Mouse (Mus musculus): ENCODE results near the gene Zfp503.

Zfp503 gene

DNA sequence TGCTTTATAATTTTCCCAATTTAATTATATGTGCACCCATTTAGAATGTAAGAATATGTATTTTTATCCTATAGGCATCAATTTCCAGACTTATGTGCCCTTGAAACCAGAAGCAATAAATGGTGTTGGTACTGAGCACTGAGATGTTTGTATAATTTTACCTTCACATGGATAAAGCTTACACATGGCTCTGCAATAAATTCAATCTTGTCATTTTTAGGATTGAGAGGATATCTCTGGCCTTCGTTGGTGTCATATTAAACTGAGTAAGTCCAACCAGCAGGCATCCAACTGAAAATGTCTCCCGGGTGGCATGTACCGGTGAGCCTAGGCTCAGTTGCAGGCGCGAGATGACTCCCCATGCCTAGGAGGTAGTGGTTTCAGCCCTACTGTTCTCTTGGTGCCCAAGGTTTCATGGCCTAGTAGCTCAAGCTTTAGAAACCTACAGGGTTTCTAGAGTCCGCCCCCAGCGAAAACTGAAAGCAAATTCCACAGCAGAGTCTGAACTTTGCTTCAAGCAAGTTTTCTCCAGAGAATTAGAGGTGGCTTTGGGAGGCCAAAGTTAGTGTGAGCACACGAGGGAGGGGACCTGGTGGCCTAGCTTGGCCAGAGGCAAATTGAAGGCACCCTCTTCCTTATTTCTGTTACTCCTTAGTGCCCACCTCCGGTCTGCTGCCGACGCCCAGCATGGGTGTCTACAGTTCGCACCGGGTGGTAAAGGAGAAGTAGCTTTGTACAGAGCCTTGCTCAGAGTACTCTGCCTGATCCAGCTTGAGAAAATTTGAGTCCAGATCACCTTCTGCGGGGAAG is 4.1 kb upstream of the Zfp503 start:
- DNase-seq (ENCODE audit: low read depth, low spot score) = no peak

DNA sequence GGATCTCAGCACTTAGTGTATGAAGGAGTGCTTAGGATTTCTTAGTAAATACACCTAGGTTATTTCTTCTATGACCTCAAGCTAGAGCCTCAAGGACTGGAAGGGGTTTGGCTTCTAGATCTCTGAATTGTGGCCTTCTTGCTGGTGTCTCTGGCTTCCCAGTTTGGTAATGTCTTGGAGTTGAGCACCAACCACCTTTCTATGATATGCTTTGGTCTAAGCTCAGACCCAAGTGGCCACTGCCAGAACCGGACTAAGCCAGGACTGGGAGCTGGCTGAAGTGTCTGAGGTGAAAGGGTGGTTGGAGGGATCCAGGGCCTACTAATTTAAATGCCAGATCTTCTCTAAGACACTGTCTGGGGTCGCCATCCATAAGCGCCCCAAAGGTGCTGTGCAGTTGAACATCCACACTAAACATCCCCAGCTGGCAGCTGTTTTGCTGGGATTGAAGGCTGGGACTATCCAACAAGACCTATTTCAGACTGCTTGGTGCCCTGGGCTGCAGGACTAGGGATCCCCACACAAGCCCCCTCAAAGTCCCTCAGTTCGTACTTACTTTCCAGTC is 3.0 kb upstream of the Zfp503 start:
- no peak for DNase-seq (ENCODE audit: low read depth, low spot score)

DNA sequence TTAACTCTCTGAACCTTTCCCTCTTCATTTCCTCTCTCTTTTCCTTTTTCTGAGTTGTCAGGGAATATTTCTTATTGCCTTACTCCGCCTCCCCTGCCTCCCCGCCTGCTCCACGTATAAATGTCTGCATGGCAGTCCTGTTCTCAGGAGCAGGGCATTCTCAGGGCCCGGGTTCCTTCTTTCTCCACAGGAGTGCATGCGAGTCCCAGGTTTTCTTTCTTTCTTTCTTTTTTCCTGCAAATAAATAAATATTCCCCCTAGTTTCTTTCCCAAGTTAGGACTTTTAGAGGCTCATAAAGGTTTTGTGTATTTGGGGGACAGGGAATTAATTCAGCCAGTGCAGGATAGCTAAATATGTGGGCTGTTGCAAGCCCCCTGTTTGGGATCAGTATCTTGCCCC is 2.5 kb upstream of the Zfp503 start:
- no peak for DNase-seq (ENCODE audit: low read depth, low spot score)

DNA sequence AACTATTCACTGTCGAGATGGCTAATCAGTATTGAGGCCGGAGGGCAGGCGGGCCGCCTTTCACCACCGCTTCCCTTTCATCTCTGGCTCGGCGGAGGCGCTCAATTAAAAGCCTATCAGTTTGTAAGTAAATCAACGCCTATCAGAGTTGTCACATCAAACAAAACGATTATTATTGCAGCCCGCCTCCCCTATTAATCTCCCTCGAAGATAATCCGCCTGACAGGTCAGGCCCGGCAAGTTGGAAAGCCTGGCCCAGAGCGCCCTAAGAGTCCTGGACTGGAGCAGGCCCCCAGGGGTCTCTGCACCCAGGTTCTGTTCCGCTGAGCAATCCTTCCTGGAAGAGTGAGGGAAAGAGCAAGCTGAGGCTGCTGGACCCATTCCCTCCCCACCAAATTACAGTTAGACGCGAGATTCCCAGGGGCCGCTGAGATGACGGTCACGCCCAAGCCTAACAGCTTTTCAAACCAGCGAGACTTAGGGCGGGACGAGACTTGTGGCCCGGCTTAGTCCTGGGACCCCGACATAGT is 1.9 kb upstream of the Zfp503 start:
- no peak for DNase-seq (ENCODE audit: low read depth, low spot score)

DNA sequence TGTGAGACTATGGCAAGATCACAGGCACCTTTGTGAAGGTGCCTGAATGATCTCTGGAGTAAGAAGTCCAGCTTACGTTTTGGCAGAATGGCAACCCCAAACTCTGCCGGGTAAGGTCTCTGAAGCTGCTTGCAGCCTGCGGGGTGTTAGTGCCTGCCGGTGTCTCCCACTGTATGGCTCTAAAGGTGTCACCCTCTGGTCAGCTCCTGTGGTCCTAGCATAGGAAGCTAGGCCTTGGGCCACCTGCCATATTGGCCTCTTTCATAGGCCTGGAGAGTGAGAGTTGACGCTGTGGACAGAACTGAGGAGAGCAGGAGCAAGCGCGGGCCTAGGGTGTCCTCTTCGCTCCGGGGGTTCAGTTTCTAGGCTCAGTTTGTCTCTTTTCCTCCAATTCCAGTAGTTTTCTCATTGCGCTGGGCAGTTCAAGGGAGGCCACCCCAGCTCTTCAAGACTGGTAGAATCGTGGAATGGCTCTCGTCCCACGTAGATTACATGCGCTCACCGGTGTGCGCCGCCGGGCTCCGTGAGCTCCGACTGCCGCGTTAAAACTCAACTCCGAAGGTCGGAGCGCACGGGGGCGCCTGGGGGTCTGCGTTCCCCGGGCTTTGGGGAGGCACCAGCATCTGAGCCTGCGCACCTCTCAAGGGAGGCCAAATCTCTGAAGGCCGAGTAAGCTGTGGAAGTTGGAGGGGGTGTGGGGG is 1.1 kb upstream of the Zfp503 start:
- DNase-seq (ENCODE audit: low read depth, low spot score) = no peak

DNA sequence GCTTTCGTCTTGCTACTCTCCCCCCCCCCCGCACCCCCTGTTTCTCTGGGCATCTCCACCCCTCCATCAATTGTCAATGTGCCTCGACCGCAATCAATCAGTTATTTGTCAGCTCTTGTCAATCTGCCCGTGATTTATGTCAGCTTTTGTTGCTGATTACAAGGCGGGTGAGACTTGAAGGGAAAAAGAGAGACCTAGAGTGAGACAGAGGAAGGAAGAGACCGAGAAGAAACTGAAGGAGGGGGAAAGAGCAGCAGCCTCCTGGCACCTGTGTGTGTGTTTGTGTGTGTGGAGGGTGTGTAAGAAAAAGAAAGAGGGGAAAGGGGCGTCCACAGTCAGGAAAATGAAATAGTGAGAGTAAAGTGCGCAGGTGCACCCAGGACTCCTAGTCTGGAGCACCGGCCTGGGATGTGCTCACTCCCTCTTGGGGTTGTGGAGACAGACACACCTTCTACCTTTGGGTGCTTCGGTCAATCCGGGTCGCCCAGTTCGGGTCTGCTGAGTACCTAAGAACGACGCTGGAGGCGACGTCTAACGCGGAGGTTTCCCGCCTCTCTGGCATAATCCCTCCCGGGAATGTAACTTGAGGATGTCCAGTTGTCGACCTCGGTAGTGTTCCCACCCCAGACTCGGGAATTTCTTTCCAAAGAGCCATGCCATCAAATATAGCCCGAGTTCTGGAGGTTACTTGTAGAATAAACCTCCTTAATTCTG is 667 bp downstream of the Zfp503 start:
- no peak for DNase-seq (ENCODE audit: low read depth, low spot score)

DNA sequence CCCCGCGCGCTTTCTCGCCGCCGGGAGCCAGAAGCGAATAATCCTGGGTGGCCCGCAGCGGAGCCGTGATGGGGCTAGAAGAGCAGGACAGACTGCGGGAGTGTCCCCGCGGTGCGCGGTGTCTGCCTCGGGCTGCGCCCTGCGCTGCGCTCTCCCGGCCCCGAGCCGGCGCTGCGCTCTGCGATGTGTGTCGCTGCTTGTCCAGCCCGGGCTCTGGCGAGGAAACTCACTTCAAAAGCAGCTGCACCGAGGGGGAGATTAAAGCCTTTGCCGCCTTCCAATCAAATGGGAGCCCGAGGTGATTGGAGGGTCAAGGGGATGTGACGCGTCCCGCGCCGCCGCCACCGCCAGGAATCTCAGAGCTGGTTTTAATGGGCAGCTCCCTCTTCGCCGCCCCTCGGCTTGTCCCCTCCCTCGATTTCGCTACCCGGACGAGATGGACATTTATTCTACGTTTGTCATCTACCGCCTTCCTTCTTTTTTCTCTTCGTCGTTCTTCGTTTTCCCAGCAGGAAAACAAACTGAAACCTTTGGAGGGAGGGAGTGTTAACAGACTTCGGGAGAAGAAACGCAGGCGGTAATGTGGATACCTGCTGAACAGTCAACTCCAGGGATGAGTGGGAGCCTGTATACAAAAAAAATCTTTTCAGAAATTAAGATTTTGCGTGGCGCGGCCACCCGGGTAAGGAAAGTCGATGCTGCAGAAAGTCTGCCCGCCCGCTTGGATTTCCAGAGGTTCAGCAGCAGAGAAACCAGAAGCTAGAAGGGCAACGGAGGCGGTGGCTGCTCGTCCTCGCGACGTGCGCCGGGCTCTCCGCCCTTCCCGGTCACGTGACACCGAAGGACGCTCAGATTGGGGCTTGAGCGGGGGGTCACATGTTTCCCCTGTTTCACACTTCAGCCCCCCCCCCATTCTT is 1.5 kb downstream of the Zfp503 start:
- no peak for DNase-seq (ENCODE audit: low read depth, low spot score)

DNA sequence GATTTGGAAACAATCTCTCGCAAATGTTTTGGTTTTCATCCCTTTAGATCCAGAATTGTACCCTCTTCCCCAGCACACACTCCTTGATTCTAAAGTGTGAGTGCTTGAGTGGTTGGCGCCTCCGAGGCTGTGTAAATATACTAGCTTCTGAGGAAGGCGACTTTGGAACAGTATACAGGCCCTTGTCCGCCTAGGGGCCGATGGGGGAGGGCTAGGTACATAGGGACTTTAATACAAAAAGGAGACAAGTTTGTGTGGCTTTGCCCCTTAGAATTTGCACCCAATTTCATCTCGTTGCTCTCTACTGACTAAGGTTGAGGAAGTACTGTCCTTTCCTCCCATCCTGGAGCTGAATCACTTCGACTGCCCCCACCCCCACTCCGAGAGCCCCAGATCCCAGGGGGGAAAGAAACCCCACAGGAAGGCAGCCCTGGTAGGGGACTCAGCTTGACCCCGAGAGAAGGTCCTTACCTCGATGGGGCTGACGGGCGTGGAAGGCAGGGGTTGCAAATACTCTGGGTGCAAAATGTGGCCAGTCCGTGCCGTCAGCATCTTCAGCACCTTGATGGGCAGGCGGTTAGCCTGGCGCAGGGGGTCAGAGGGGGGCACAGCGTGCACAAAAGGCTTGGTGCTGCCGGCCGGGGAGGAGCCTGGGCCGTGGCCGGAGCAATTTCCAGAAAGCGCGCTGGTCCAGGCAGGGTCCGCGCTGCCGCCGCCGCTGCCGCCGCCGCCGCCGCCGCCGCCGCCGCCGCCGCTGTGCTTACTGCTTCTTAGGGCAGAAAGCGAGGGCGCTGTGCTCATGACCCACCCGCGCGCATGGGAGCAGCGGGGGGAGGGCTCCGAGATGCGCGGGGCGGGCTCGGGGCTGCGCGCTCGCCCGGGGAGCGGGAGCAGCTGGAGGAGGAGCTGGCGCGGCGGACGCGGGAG is 2.4 kb downstream of the Zfp503 start:
- no peak for DNase-seq (ENCODE audit: low read depth, low spot score)

DNA sequence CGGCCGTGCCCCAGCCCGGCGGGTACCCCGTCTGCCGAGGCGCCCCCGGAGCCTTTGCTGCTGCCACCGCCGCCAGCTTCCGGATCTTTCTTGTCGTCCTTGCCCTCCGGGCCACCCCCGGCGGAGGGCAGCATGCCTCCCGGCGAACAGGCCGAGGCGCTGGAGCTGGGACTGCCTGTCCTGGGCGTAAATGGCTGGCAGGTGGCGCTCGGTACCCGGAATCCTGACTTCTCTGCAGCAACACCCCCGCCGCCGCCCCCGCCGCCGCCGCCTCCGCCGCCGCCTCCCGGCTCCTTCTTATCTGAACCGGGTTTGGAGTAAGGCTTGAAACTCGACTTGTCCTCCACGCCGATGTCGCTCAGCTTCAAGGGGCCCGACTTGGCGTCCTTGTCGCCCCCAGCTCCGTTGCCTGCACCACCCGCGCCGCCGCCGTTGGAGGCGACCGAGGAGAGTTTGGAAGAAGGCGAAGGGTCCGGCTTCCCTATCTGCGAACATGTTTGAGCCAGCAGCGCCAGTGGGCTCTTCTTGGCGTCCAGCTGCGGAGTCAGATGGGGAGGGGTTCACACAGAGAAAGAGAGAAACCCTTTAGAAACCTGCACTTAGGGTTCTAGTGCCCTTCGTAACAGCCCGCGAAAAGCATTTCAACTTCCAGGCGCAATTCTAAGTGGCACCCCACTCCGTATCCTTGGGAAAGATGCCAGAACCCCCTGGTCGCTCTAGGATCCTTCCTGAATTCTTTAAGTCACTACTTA is 3.2 kb downstream of the Zfp503 start:
- DNase-seq (ENCODE audit: low read depth, low spot score) = no peak

DNA sequence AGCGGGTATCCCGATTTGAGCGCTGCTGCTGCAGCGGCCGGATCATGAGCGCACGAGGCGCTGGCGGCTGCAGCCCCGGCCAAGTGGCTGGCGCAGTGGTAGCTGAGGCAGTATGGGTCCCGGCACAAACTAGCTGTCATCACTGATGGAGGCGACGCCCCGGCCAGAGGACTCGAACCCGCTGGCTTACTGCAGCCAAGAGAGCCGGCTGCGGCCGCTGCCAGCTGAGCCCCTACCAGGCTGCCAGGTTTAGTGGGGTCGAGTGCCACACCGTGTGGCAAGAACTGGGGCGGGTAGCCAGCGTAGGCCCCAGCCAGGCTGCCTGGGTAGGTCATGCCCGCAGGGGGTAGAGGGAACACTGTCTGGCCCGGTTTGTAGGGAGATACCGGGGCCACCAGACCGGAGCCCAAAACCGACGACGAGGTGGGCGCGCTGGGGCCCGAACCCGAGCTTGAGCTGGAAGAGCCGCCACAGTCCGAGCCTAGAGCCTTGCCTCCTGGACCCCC is 3.9 kb downstream of the Zfp503 start:
- no peak for DNase-seq (ENCODE audit: low read depth, low spot score)

DNA sequence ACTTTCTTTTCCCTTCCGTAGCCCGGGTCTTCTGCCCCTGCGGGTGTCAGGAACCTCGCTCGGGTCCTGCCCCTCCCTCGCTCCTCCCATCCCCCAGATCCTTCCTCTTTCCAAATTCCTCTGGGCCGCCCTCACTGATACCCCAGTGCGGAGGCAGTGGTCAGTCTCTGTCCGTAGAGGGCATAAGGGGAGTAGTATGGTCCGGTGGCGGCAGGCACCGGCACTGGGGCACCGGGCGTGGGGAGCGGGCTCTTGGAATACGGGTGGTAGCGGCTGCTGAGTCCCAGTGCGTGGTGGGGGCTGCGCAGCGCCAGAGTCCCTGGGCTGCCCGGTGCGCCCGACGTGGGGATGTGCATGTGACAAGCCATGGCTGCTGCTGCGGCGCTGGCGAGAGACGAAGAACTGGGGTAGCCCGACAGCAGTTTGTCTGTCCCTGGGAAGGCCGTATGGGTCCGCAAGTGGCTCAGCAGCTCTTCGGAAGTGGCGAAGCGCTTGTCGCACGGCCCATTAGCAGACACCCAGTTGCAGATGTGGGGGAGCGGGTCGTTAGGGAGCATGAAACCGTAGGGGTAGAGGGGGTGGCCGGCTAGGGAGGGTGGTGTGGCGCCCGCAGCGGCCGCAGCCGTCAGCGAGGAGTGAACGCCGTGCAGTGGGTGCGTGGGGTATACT is 4.5 kb downstream of the Zfp503 start:
- no peak for DNase-seq (ENCODE audit: low read depth, low spot score)

DNA sequence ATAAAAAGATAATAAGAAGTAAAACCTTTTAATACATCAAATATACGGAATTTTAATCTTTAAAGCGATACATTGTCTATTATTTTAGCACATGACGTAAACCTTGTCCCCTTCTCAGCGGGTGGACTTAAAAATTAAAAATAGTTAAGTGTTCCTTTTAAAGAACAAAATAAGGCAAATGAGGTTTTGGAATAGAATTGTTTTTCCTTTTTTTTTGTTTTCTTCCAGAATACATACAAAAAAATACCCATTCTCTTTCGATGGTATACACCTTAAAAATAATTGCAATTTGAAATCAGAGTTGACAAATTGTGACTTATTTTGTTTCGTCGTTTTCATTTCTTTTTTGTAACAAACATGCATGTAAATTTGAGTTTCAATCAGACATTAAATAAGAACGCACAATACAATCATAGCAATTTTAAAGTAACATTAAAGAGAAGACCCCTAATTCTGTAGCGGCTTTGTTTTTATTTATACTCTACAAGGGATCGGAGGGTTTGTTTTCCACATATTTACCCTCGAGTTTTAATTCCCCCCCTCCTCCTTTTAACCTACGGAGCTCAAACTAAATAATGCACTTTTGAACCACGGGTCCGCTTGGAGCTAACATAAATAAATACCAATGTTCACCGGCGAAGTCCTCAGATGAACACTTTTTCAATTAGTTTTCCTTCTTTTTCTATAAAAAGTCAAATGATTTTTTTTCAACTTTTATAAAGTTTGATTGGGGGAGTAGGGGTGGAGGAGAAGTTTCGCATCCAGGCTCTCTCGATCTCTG is 5.3 kb downstream of the Zfp503 start:
- DNase-seq (ENCODE audit: low read depth, low spot score) = no peak

DNA sequence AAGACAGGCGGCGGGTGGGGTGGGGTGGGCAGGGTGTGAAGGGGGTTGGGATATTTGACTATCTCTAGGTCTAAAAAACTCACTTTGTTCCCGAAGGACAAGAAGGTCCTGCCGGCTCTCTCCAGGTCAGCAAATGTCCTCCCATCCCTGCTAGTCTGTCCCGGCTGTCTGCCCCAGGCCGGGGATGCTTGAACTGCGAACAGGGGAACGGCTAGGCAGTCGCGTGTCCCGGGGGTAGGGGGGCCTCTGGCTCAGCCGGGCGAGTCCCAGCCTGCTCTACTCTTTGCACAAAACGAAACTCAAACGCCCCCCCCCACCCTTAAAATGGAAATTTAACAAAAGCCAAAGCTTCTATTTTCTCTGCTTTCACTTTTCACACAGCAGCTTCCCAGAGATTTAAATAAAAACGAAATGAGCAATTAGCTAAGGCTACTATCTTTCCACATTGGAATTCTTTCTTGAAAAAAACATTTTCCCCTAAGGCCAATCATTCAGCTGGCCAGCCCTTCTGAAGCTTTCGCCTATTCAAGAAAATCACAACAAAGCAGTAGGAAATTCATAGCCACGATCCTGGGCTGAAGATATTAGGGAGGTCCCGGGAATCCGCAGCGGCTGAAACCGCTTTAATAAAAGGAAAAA is 6.0 kb downstream of the Zfp503 start:
- DNase-seq (ENCODE audit: low read depth, low spot score) = no peak

DNA sequence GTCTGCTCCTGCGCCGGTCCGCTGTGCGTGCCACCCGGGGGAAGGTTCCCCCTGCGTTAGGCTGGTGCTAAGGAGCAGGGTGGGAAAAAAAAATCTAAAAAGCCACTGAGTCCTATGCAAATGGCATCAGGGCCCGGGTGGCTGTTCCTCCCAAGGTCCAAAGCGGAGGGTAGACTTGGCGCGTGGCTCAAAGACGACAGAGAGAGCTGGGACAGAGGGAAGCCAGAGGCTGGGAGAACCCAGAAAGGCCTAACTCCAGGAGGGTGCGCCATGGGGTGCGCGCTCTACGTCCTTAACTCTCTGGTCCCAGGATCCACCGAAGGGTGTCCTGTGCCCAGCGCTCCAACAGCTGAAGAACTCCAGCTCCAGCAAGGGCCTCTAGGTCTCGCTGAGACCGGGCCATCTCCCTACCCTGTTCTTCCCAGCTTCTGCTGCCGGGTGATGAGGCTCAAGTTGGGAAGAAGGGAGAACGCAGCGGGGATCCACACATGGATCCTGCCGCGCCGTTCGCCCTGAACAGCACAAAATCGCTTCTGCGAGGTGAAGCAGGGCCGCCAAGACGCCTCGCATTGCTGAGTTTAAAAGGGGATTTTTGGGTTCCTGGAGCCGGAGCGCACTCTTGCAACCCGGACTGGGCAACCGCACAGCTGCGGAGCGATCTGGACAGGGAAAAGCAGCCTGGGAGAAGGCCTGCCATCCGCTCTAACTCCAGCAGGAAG is 6.7 kb downstream of the Zfp503 start:
- DNase-seq (ENCODE audit: low read depth, low spot score) = no peak

DNA sequence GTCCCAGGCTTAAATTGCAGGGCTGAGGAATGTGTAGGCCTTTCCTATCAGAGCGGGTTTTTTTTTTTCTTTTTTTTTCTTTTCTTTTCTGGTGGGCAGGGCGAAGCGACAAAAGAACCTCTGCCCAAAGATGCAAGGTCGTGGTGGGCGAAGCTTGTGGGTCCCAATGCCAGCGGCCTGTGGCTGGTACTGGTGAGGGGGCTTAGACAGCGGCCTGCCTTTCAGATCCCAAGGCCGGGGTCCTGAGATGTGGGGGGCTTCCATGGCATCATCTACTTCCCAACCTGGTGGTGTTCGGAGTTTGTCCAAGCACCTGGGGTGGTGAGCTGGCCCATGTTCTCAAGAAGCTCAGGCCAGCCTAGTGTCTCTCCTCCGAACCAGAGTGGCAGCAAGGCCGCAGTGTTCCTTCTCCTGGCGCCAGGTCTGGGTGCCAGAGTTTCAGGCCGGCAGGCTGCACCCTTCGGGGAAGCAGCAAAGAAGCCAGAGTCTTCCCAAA is 7.3 kb downstream of the Zfp503 start:
- DNase-seq (ENCODE audit: low read depth, low spot score) = no peak

DNA sequence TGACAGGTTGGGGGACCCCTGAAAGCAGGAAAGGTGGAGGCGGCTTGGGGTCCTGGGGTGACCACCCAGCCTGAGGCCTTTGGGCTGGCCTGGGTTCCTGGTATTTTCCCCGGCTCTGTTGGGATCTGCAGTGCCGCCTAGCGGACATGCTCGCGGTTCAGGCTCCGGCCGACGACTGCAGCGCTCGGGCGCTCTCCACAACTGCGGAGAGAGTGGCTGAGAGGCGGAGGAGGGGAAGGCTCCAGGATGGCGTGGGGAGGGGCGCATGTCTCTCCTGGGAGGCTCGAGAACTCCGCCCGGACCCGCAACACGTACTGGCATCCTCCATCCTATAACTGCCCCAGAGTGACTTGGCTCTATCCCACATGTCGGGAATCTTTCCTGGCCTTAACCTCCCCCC is 7.9 kb downstream of the Zfp503 start:
- DNase-seq (ENCODE audit: low read depth, low spot score) = no peak
